8 mouse cellular contexts compared by ENCODE assay signal in the genomic region with DNA sequence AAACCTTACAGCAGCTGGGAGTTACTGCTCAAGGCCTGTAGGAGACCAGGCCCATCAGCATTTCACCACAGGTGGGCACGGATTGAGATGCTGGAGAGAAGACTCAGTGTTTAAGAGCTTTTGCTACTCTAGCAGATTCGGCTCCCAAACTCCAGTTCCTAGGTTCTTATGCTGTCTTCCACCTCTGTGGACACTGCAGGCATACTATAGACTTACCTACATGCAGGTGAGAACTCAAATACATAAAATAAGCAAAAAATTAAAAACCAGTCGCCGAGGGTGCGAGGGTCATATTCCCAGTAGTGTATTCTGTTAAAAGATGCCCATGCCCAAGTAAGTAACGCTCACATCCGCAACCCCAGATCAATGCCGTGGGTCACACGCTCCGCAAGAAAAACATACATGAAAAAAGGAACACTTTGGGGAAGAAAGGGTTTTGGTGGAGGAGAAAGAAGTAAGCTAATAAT. TPM values are rescaled to one million over a fixed set of nuclear protein-coding genes. Genes with fewer than 3 reads are reported as not detected.
DNase-seq lines count a peak whose midpoint lies in the region; ATAC-seq and TF ChIP-seq lines count a peak whose summit lies in the region.

No protein-coding gene starts in this region.

- H3K27me3 ChIP-seq in heart, embryonic 12.5 days (replicated peaks): no peaks in the 10 kb centered on the region
- H3K27me3 ChIP-seq in Patski: no peaks in the 10 kb centered on the region
- no peaks in the 10 kb centered on the region for H3K27me3 ChIP-seq in forebrain, embryonic 15.5 days
- no peaks in the 10 kb centered on the region for H3K27me3 ChIP-seq in liver, postnatal 0 days (ENCODE audit: insufficient read depth, low read length)

- in situ Hi-C loops in Patski (cut with MboI; ENCODE audit: low pct_unique_long_range_greater_than_20kb): no loop called here

- H3K4me3 ChIP-seq in heart, embryonic 12.5 days: peak overlapping the region; percentile 98
- peak overlapping the region; percentile 94 for H3K4me3 ChIP-seq in forebrain, embryonic 15.5 days
- peak overlapping the region; percentile 98 for H3K4me3 ChIP-seq in liver, postnatal 0 days (ENCODE audit: low read depth, low read length)

- ATAC-seq in heart, embryonic 12.5 days (ENCODE audit: insufficient number of reproducible peaks, low FRiP score): peak; percentile 1; the same call in 1 of the 2 replicates
- peak; percentile 2 for ATAC-seq in Patski
- ATAC-seq in forebrain, embryonic 15.5 days (replicated peaks): peak; percentile 39
- ATAC-seq in liver, postnatal 0 days: peak; percentile 3; the same call in 1 of the 2 replicates

- no peak for DNase-seq in heart, postnatal 25 days (ENCODE audit: low spot score)
- DNase-seq in Patski (ENCODE audit: low read depth, low spot score) (no peak), MN1 (ENCODE audit: low spot score) (no peak)
- no peak for DNase-seq in liver, postnatal 0 days
- no peak for DNase-seq in adrenal gland, postnatal 4 days (ENCODE audit: low spot score in 2 of 2)
- no peak for DNase-seq in adrenal gland, postnatal 25 days

- H3K4me2 ChIP-seq in heart, embryonic 12.5 days: peak overlapping the region; percentile 87
- H3K4me2 ChIP-seq in forebrain, embryonic 15.5 days (replicated peaks): peak overlapping the region; percentile 83
- peak overlapping the region; percentile 94 for H3K4me2 ChIP-seq in liver, postnatal 0 days (ENCODE audit: low read depth, low read length)

- peaks cover 14% of the 10 kb centered on the region for H3K4me1 ChIP-seq in heart, embryonic 12.5 days (replicated peaks)
- peaks cover 19% of the 10 kb centered on the region for H3K4me1 ChIP-seq in forebrain, embryonic 15.5 days
- peaks cover 12% of the 10 kb centered on the region for H3K4me1 ChIP-seq in liver, postnatal 0 days (ENCODE audit: insufficient read depth)

- TF ChIP-seq EP300 in liver, postnatal 0 days (IDR thresholded peaks at IDR 0.05; ENCODE audit: low read depth): no peak

- CTCF ChIA-PET in Patski (lab: Charles Lee): interaction anchor here (1.4 to 1.9 kb wide), 2 partner anchors 108 to 110 kb away, joined by 3 to 6 read pairs; no protein-coding TSS in a partner anchor

- H3K27ac ChIP-seq in heart, embryonic 12.5 days (ENCODE audit: poor library complexity, severe bottlenecking): no peak overlapping the region
- H3K27ac ChIP-seq in forebrain, embryonic 15.5 days (replicated peaks): no peak overlapping the region
- H3K27ac ChIP-seq in liver, postnatal 0 days (ENCODE audit: low read depth): no peak overlapping the region

- POLR2A ChIA-PET in Patski (lab: Charles Lee): no interaction called here

- TF ChIP-seq CTCF in Patski (IDR thresholded peaks at IDR 0.05): no peak
- TF ChIP-seq CTCF in liver, postnatal 0 days (IDR thresholded peaks at IDR 0.05; ENCODE audit: low read depth): no peak

- H3K9ac ChIP-seq in heart, embryonic 12.5 days: peak overlapping the region; percentile 56; the same call in 1 of the 2 replicates
- H3K9ac ChIP-seq in forebrain, embryonic 15.5 days (replicated peaks): 0 out of 2 replicates have a peak overlapping the region, but pooled peaks have one; percentile 5
- H3K9ac ChIP-seq in liver, postnatal 0 days (replicated peaks): 0 out of 2 replicates have a peak overlapping the region, but pooled peaks have one; percentile 2

- H3K36me3 ChIP-seq in heart, embryonic 12.5 days: peaks cover 11% of the 10 kb centered on the region; the same call in 1 of the 2 replicates
- H3K36me3 ChIP-seq in forebrain, embryonic 15.5 days: peaks cover 3% of the 10 kb centered on the region; the same call in 1 of the 2 replicates
- no peaks in the 10 kb centered on the region; the same call in 1 of the 2 replicates for H3K36me3 ChIP-seq in liver, postnatal 0 days (replicated peaks; ENCODE audit: insufficient read depth, low read length)

- no peaks in the 10 kb centered on the region for H3K9me3 ChIP-seq in heart, embryonic 12.5 days (replicated peaks)
- no peaks in the 10 kb centered on the region for H3K9me3 ChIP-seq in forebrain, embryonic 15.5 days
- H3K9me3 ChIP-seq in liver, postnatal 0 days (ENCODE audit: low read length): no peaks in the 10 kb centered on the region

- WGBS in heart, embryonic 12.5 days: 37% methylated on average over 10 of the region's 10 CpGs
- 36% methylated on average over 10 of the region's 10 CpGs for WGBS in forebrain, embryonic 15.5 days
- 40% methylated on average over 10 of the region's 10 CpGs for WGBS in liver, postnatal 0 days (ENCODE audit: insufficient replicate concordance)

- intact Hi-C loops in heart, postnatal 25 days (cut with DNase I): loop anchor here (10.0 kb wide), 1 partner anchor 353 kb away; a partner anchor contains a TSS

RNA-seq across cellular contexts. Expression of a gene that starts 0.6 kb away (rescaled TPM):
- polyA plus RNA-seq in heart, embryonic 12.5 days (2016; fragmentation: Nextera tagmentation; extraction: Ambion mirVana): 208 and 210 TPM in 2 replicates
- total RNA-seq in heart, postnatal 25 days (2021): 10 to 100 TPM; 80.9 to 87.9 TPM
- 222 TPM for polyA plus RNA-seq in Patski (2021)
- polyA plus RNA-seq in forebrain, embryonic 15.5 days (2015; fragmentation: Nextera tagmentation; extraction: Ambion mirVana): 395 and 401 TPM in 2 replicates
- polyA plus RNA-seq in liver, postnatal 0 days (2015; fragmentation: Nextera tagmentation; extraction: Ambion mirVana): 151 and 153 TPM in 2 replicates
- total RNA-seq in adrenal gland, postnatal 4 days (2021): 100 to 1,000 TPM; 169 to 179 TPM
- total RNA-seq in adrenal gland, postnatal 25 days (2021): 130 and 139 TPM in 2 replicates

RNA-seq across cellular contexts. Expression of a gene that starts 15.9 kb away (rescaled TPM):
- polyA plus RNA-seq in heart, embryonic 12.5 days (2016; fragmentation: Nextera tagmentation; extraction: Ambion mirVana): not detected in 2 replicates
- not detected for total RNA-seq in heart, postnatal 25 days (2021)
- polyA plus RNA-seq in Patski (2021): not detected
- 0.13 and 0.18 TPM in 2 replicates for polyA plus RNA-seq in forebrain, embryonic 15.5 days (2015; fragmentation: Nextera tagmentation; extraction: Ambion mirVana)
- not detected in 2 replicates for polyA plus RNA-seq in liver, postnatal 0 days (2015; fragmentation: Nextera tagmentation; extraction: Ambion mirVana)
- not detected for total RNA-seq in adrenal gland, postnatal 4 days (2021)
- not detected in 2 replicates for total RNA-seq in adrenal gland, postnatal 25 days (2021)

RNA-seq across cellular contexts. Expression of a gene that starts 43.5 kb away (rescaled TPM):
- 50.8 and 52.0 TPM in 2 replicates for polyA plus RNA-seq in heart, embryonic 12.5 days (2016; fragmentation: Nextera tagmentation; extraction: Ambion mirVana)
- total RNA-seq in heart, postnatal 25 days (2021): 10 to 100 TPM; 18.5 to 22.8 TPM
- 69.5 TPM for polyA plus RNA-seq in Patski (2021)
- polyA plus RNA-seq in forebrain, embryonic 15.5 days (2015; fragmentation: Nextera tagmentation; extraction: Ambion mirVana): 10.0 and 13.6 TPM in 2 replicates
- 43.9 and 44.8 TPM in 2 replicates for polyA plus RNA-seq in liver, postnatal 0 days (2015; fragmentation: Nextera tagmentation; extraction: Ambion mirVana)
- 10 to 100 TPM; 60.8 to 61.0 TPM for total RNA-seq in adrenal gland, postnatal 4 days (2021)
- total RNA-seq in adrenal gland, postnatal 25 days (2021): 92.7 and 99.0 TPM in 2 replicates

Comparison
In these comparisons a context has a peak if more than half of its experiments do, and no peak if none do; other contexts are left out.
1. H3K9ac ChIP-seq: peak in every context shown above with its lines; median percentile 56 in heart, embryonic 12.5 days; 5 in forebrain, embryonic 15.5 days; 2 in liver, postnatal 0 days.